Mouse (Mus musculus): ENCODE data around the gene D430041D05Rik. TPM values are rescaled to one million over a fixed set of nuclear protein-coding genes. Genes with fewer than 3 reads are reported as not detected.

D430041D05Rik gene
- polyA plus RNA-seq, 1 experiment from 2014 or later = 7.9 TPM

DNA sequence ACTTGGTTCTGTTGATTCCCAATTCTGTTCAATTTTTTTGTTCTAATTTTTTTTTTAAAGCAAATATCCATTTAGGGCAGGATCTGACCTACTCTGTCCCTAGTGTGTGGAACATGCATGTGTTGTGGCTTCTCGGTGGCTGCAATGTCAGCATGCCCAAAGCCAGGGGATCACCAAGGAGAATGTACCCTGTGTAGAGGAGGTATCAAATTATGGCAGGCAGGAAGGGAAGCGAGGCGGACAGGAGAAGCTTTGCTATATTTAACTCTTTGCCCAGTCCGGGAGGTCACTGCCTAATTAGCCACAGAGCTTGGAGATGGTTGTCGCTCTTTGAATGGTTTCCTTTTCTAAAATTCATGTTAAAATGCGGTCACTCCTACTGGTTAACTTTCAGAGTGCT lies 212.6 kb downstream of the D430041D05Rik start:
- no peaks in the 10 kb centered on the region for H3K9me3 ChIP-seq (replicated peaks; ENCODE audit: control insufficient read depth, low read length)
- no peak for ATAC-seq
- H3K27ac ChIP-seq (ENCODE audit: low read depth, low read length) = no peak overlapping the region
- no peak for DNase-seq (ENCODE audit: low spot score)
- no peaks in the 10 kb centered on the region for H3K27me3 ChIP-seq (replicated peaks; ENCODE audit: control insufficient read depth, insufficient read depth, low read length)
- H3K36me3 ChIP-seq (ENCODE audit: control insufficient read depth, insufficient read depth, low read length) = 0 out of 2 replicates have a peak, but pooled peaks cover 3% of the 10 kb centered on the region
- no peak overlapping the region for H3K9ac ChIP-seq (ENCODE audit: low read length)
- no peaks in the 10 kb centered on the region for H3K4me1 ChIP-seq (ENCODE audit: control insufficient read depth, insufficient read depth, low read length)
- no peak overlapping the region for H3K4me2 ChIP-seq (ENCODE audit: low read length)
- WGBS = 88% methylated on average over 6 of the region's 6 CpGs
- H3K4me3 ChIP-seq (ENCODE audit: low read depth, low read length) = no peak overlapping the region

DNA sequence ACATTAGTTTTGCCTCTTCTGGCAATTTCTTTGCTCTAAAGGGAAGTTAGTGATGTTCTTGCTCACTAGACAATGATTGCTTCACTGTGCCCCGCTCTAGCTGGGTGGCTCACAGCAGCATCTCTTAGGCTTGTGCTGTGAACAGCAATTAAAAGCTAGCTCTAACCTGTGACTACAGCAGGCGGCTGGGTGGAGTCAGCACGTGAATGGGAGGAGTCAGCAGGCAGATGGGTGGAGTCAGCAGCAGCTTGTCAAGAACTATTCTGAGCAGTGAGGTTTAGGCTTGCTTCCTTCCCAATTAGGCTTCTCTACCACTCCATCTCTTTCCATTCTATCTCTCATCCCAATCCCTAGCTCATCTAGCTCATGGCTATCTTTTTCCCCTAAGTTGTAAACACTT lies 213.5 kb downstream of the D430041D05Rik start:
- ATAC-seq (no peak), DNase-seq (ENCODE audit: low spot score) (no peak)
- H3K4me3 ChIP-seq (ENCODE audit: low read depth, low read length) = no peak overlapping the region
- H3K9ac ChIP-seq (ENCODE audit: low read length) = no peak overlapping the region
- no peaks in the 10 kb centered on the region for H3K4me1 ChIP-seq (ENCODE audit: control insufficient read depth, insufficient read depth, low read length)
- H3K9me3 ChIP-seq (replicated peaks; ENCODE audit: control insufficient read depth, low read length) = no peaks in the 10 kb centered on the region
- 35% methylated on average over 3 of the region's 3 CpGs for WGBS
- H3K27me3 ChIP-seq (replicated peaks; ENCODE audit: control insufficient read depth, insufficient read depth, low read length) = no peaks in the 10 kb centered on the region
- H3K27ac ChIP-seq (ENCODE audit: low read depth, low read length) = no peak overlapping the region
- 0 out of 2 replicates have a peak, but pooled peaks cover 3% of the 10 kb centered on the region for H3K36me3 ChIP-seq (ENCODE audit: control insufficient read depth, insufficient read depth, low read length)
- H3K4me2 ChIP-seq (ENCODE audit: low read length) = no peak overlapping the region

DNA sequence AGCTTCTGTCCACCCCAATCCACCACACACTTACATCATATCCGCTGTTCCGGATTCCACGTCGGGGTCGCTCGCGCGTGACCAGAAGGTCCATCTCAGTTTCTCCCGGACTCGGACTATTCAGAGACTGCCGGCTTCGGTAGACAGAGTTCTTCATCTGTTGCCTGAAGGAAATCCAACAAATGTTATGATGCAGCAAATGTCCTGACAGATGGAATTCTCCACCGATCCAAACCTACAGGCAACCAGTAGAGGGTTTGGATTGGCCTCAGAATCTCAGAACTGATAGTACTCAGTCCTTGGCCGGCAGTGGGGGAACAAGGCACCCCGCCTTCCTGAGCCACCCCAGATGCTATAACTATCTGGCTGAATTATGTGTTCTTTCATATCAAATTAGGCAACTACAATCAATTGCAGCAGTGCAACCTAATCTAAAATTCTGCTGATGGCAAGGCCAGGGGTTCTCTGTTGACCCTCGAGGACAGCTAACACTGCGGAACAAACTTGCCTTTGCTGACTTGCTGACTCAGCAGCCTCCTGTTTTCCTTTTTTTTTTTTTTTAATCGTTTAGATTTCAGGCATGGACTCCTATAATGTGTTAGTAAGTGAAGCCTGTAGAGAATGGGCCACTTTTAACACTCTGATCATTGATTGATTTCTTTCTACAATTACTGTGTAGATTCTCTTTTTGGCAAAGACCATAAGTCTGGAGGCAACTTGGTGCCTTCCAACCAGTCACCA lies 218.2 kb downstream of the D430041D05Rik start:
- Histone ChIP-seq H3K4me1 (ENCODE audit: control insufficient read depth, insufficient read depth, low read length) (no peaks in the 10 kb centered on the region), H3K27ac (ENCODE audit: low read depth, low read length) (no peak overlapping the region), H3K27me3 (replicated peaks; ENCODE audit: control insufficient read depth, insufficient read depth, low read length) (no peaks in the 10 kb centered on the region), H3K4me3 (ENCODE audit: low read depth, low read length) (no peak overlapping the region), H3K4me2 (ENCODE audit: low read length) (no peak overlapping the region), H3K9me3 (replicated peaks; ENCODE audit: control insufficient read depth, low read length) (no peaks in the 10 kb centered on the region), H3K9ac (ENCODE audit: low read length) (no peak overlapping the region), H3K36me3 (ENCODE audit: control insufficient read depth, insufficient read depth, low read length) (no peaks in the 10 kb centered on the region)
- 94% methylated on average over 18 of the region's 18 CpGs for WGBS
- ATAC-seq (no peak), DNase-seq (ENCODE audit: low spot score) (no peak)

DNA sequence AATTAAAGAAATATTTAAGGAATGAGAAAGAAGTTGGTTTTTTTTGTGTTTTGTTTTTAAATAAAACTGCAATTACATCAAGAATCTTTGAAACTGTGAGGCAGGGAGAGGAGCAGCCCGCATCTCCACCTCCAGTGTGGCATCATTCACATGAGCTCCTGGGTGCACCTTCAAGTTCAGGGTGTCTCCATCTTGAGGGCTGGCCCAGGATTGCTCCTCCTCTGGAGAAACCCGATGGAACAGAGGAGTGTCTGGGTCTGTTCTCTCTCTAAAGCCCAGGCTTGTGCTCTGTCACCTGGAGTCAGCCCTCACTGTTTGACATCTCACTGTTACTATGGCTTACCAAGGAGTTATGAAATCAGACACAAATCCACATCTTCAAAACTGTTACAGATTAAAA lies 219.1 kb downstream of the D430041D05Rik start:
- Histone ChIP-seq H3K9ac (ENCODE audit: low read length) (no peak overlapping the region), H3K9me3 (replicated peaks; ENCODE audit: control insufficient read depth, low read length) (no peaks in the 10 kb centered on the region)
- WGBS = 68% methylated on average over 2 of the region's 2 CpGs

DNA sequence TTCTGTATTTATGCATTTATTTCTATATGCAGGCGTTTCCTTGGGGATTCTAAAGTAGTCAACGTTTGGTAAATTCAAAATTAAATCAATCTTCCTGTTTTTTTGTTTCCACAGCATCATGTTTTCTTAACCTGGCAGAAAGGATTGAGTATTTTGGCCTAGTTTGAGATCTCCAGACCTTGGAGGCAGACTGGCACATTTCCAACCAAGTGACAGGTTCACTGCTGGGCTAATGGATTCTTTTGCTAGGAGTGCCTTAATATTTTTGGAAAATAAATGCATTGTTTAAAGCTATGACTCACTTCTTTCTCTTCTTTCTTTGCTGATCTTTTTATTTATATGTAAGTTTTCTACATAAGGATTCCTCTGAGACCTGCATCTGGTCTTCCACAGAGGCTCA lies 222.0 kb downstream of the D430041D05Rik start:
- no peak overlapping the region for H3K27ac ChIP-seq (ENCODE audit: low read depth, low read length)
- no peaks in the 10 kb centered on the region for H3K4me1 ChIP-seq (ENCODE audit: control insufficient read depth, insufficient read depth, low read length)
- H3K9me3 ChIP-seq (replicated peaks; ENCODE audit: control insufficient read depth, low read length) = no peaks in the 10 kb centered on the region
- no peak for ATAC-seq
- H3K4me2 ChIP-seq (ENCODE audit: low read length) = no peak overlapping the region
- no peak overlapping the region for H3K4me3 ChIP-seq (ENCODE audit: low read depth, low read length)
- H3K27me3 ChIP-seq (replicated peaks; ENCODE audit: control insufficient read depth, insufficient read depth, low read length) = no peaks in the 10 kb centered on the region
- no peak for DNase-seq (ENCODE audit: low spot score)
- 71% methylated on average over 2 of the region's 2 CpGs for WGBS
- H3K9ac ChIP-seq (ENCODE audit: low read length) = no peak overlapping the region
- no peaks in the 10 kb centered on the region for H3K36me3 ChIP-seq (ENCODE audit: control insufficient read depth, insufficient read depth, low read length)

More for the DNA sequence above, 219.1 kb downstream of the D430041D05Rik start:
- Histone ChIP-seq H3K27ac (ENCODE audit: low read depth, low read length) (no peak overlapping the region), H3K4me3 (ENCODE audit: low read depth, low read length) (no peak overlapping the region), H3K36me3 (ENCODE audit: control insufficient read depth, insufficient read depth, low read length) (no peaks in the 10 kb centered on the region), H3K4me2 (ENCODE audit: low read length) (no peak overlapping the region), H3K27me3 (replicated peaks; ENCODE audit: control insufficient read depth, insufficient read depth, low read length) (no peaks in the 10 kb centered on the region), H3K4me1 (ENCODE audit: control insufficient read depth, insufficient read depth, low read length) (no peaks in the 10 kb centered on the region)
- DNase-seq (ENCODE audit: low spot score) (no peak), ATAC-seq (no peak)

DNA sequence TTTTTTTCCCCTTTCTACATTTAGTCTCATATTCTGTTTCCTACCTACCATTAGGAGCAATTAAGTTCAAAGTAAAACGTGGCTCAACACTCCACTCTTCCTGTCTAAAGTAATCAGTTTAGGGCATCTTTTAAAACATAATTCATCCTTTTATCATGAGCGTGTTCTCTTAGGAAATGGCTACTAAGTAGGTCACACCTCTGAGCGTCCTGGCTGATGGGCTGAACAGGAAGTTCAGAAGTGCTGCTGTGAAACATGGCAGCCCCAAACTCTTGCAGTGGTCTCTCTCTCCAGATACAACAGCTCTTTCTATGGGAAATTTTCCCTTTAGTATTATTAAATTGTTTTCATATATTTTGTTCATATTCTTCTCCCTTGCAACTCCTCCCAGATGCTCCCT lies 223.7 kb downstream of the D430041D05Rik start:
- Histone ChIP-seq H3K27me3 (replicated peaks; ENCODE audit: control insufficient read depth, insufficient read depth, low read length) (no peaks in the 10 kb centered on the region), H3K36me3 (ENCODE audit: control insufficient read depth, insufficient read depth, low read length) (no peaks in the 10 kb centered on the region), H3K9me3 (replicated peaks; ENCODE audit: control insufficient read depth, low read length) (no peaks in the 10 kb centered on the region), H3K27ac (ENCODE audit: low read depth, low read length) (no peak overlapping the region), H3K4me3 (ENCODE audit: low read depth, low read length) (no peak overlapping the region), H3K4me2 (ENCODE audit: low read length) (no peak overlapping the region), H3K4me1 (ENCODE audit: control insufficient read depth, insufficient read depth, low read length) (no peaks in the 10 kb centered on the region), H3K9ac (ENCODE audit: low read length) (no peak overlapping the region)
- 74% methylated on average over 3 of the region's 3 CpGs for WGBS
- DNase-seq (ENCODE audit: low spot score) (no peak), ATAC-seq (no peak)

DNA sequence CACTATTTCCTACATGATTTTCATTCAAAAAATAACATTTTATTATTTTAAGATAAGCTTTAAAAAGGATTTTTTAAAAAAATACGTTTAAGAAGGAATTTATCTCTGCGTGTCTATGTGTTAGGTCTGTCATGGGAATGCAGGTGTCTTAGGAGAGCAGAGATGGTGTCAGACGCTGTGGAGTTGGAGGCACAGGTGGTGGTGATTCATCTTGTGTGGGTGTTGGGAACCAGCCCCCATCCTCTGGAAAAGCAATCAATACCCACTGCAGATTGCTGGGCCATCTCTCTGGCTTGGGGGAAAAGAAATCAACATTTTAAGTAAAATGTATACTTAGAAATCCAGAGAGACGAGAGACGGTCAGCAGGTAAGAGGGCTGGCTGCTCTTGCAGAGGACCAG lies 225.2 kb downstream of the D430041D05Rik start:
- H3K27me3 ChIP-seq (replicated peaks; ENCODE audit: control insufficient read depth, insufficient read depth, low read length) = no peaks in the 10 kb centered on the region
- H3K9me3 ChIP-seq (replicated peaks; ENCODE audit: control insufficient read depth, low read length) = no peaks in the 10 kb centered on the region
- no peak overlapping the region for H3K9ac ChIP-seq (ENCODE audit: low read length)
- no peak overlapping the region for H3K4me2 ChIP-seq (ENCODE audit: low read length)
- no peaks in the 10 kb centered on the region for H3K4me1 ChIP-seq (ENCODE audit: control insufficient read depth, insufficient read depth, low read length)
- DNase-seq (ENCODE audit: low spot score) (no peak), ATAC-seq (no peak)
- no peak overlapping the region for H3K27ac ChIP-seq (ENCODE audit: low read depth, low read length)
- no peak overlapping the region for H3K4me3 ChIP-seq (ENCODE audit: low read depth, low read length)
- no peaks in the 10 kb centered on the region for H3K36me3 ChIP-seq (ENCODE audit: control insufficient read depth, insufficient read depth, low read length)
- 93% methylated on average over 5 of the region's 5 CpGs for WGBS

DNA sequence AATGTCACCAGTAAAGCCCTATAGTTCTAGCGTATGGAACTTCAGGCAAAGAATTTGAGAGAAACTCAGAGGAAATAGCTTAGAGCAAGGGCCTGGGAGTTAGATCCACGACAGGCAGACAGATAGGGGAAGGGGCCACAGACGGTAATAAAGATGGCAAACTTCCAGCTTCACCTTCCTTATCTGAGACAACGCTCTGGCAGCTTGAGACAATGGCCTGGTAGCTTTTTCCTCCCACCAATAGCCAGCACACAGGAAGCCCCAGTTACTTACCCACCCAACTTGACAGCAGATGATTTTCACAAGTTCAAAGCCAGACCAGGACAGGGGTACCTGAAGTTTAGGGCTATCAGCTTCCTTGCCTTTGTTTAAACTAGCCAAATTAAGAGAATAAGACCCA lies 226.5 kb downstream of the D430041D05Rik start:
- Histone ChIP-seq H3K9me3 (replicated peaks; ENCODE audit: control insufficient read depth, low read length) (no peaks in the 10 kb centered on the region), H3K4me3 (ENCODE audit: low read depth, low read length) (no peak overlapping the region), H3K4me2 (ENCODE audit: low read length) (no peak overlapping the region), H3K9ac (ENCODE audit: low read length) (no peak overlapping the region), H3K36me3 (ENCODE audit: control insufficient read depth, insufficient read depth, low read length) (no peaks in the 10 kb centered on the region), H3K4me1 (ENCODE audit: control insufficient read depth, insufficient read depth, low read length) (no peaks in the 10 kb centered on the region), H3K27me3 (replicated peaks; ENCODE audit: control insufficient read depth, insufficient read depth, low read length) (no peaks in the 10 kb centered on the region), H3K27ac (ENCODE audit: low read depth, low read length) (no peak overlapping the region)
- ATAC-seq (no peak), DNase-seq (ENCODE audit: low spot score) (no peak)
- 72% methylated on average over 4 of the region's 4 CpGs for WGBS

DNA sequence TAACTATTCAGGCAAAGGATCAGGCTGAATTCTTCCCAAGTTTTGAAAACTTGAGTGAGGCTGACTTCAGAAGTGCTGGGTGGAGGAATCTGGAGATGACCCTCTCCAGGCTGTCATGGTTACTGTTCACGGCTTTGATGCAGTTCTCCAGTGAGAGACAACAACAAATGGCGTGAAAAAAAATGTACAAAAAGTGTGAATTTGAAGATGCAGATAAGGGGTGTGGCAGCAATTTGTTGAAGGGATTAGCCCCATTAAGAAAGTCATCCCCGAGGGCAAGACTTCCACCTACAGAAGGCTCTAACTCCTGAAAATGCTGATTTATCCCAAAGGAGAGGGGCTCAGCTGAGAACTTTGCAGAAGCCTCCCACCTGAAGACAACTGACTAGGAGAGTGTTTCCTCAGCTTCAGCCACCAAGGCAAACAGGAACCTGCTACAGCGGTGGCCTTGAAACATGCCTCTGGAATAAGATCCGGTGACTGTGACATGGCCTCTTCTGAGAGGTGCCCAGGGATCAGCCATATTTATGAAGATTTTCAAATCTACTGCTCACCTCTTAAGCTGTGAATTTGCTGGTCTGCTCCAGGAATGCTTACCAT lies 227.5 kb downstream of the D430041D05Rik start:
- H3K9ac ChIP-seq (ENCODE audit: low read length) = no peak overlapping the region
- H3K27ac ChIP-seq (ENCODE audit: low read depth, low read length) = no peak overlapping the region
- WGBS = 80% methylated on average over 5 of the region's 5 CpGs
- no peak overlapping the region for H3K4me3 ChIP-seq (ENCODE audit: low read depth, low read length)
- H3K4me2 ChIP-seq (ENCODE audit: low read length) = no peak overlapping the region
- H3K27me3 ChIP-seq (replicated peaks; ENCODE audit: control insufficient read depth, insufficient read depth, low read length) = no peaks in the 10 kb centered on the region
- no peaks in the 10 kb centered on the region for H3K9me3 ChIP-seq (replicated peaks; ENCODE audit: control insufficient read depth, low read length)
- H3K36me3 ChIP-seq (ENCODE audit: control insufficient read depth, insufficient read depth, low read length) = no peaks in the 10 kb centered on the region
- no peaks in the 10 kb centered on the region for H3K4me1 ChIP-seq (ENCODE audit: control insufficient read depth, insufficient read depth, low read length)
- DNase-seq (ENCODE audit: low spot score) (no peak), ATAC-seq (no peak)

All from forebrain, embryonic 14.5 days (tissue).